Mouse (Mus musculus) hindbrain, embryonic 10.5 days (tissue): ENCODE data around the gene Gle1. TPM values are rescaled to one million over a fixed set of nuclear protein-coding genes. Genes with fewer than 3 reads are reported as not detected.
"Not testable (repeated sequence)": the region's sequence is repeated elsewhere in the genome, so short reads cannot be mapped to it uniquely, and the experiment has no call there.

Experiments used
- DNase-seq: peaks from one replicate; pipeline ENCODE4 v3.0.0-alpha.2; 2017; ENCODE audit warnings: low spot score
- H3K27ac ChIP-seq: fragments of 300-500 bp; sonication (generic); 2 replicates; pipeline ENCODE4 v1.5.1; 2016; ENCODE audit warnings: mild to moderate bottlenecking, moderate library complexity
- H3K27me3 ChIP-seq: fragments of 300-500 bp; sonication (generic); 2 replicates; pipeline ENCODE4 v1.6.1; 2016; ENCODE audit warnings: mild to moderate bottlenecking; ENCODE audit not compliant: poor library complexity, insufficient read depth, severe bottlenecking
- H3K36me3 ChIP-seq: fragments of 300-500 bp; sonication (generic); 2 replicates; pipeline ENCODE4 v1.6.1; 2016; ENCODE audit warnings: mild to moderate bottlenecking, moderate library complexity
- H3K4me1 ChIP-seq: fragments of 300-500 bp; sonication (generic); replicated peaks from 2 replicates; pipeline ENCODE4 v1.6.1; 2016; ENCODE audit warnings: mild to moderate bottlenecking
- H3K4me3 ChIP-seq: fragments of 300-500 bp; sonication (generic); 2 replicates; pipeline ENCODE4 v1.5.1; 2016; ENCODE audit warnings: mild to moderate bottlenecking, moderate library complexity
- H3K9me3 ChIP-seq: fragments of 300-500 bp; sonication (generic); 2 replicates; pipeline ENCODE4 v1.6.1; 2016; ENCODE audit warnings: mild to moderate bottlenecking, moderate library complexity
- WGBS: fragments of 180-500 bp; shearing (Covaris S2); methylation state at CpG from one replicate; pipeline ENCODE4 v1.1.7; 2016; 5-methylcytosine and 5-hydroxymethylcytosine counted together
- polyA plus RNA-seq: library from polyadenylated mRNA; unstranded; fragments of >200 nt; fragmentation: Nextera tagmentation; extraction: Ambion mirVana; gene quantifications from 2 replicates; pipeline ENCODE4 v1.2.1, GENCODE M21; 2016

The Gle1 gene
- polyA plus RNA-seq, result 73.7 and 79.2 TPM in 2 replicates

DNA sequence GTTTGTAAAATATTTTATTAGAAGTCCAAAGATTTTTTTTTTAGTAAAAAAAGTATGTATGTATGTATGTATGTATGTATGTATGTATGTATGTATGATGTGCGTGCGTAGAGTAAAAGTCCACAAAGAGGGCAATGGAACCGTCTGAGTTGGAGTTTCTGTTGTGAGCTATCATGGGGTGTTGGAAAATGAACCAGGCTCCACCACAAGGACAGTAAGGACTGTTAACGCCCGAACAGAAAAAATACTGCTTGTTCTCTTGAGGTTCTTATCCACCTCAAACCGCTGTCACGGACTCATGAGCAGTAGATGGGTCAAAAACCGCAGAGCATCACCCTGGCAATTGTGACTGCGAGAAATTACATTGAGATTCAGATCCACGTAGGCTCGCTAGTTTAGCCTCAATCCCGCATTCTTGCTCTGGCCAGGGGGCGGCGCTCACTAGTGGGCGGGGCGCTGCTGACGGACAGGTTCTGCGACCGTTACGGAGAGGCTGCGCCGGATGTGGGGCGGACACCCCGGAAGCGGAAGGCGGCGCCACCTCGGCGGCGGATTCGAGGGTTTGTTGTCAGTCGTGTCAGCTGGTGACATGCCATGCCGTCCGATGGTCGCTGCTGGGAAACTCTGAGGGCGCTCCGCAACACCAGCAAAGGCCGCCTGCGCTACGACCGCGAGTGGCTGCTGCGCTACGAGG, at the start of gene Gle1:
TSS of gene Gle1 (plus strand) at position 521 of the 694 bp plus-strand sequence.
- peak within 1 kb of the TSS; percentile 90 for H3K4me3 ChIP-seq
- peak within 1 kb of the TSS; percentile 86 for H3K27ac ChIP-seq
- no peaks in the 10 kb centered on the region for H3K9me3 ChIP-seq
- peaks cover 7% of the 10 kb centered on the region for H3K4me1 ChIP-seq
- peaks cover 50% of the 10 kb centered on the region for H3K36me3 ChIP-seq
- H3K27me3 ChIP-seq, result no peaks in the 10 kb centered on the region
- DNase-seq, result peak; percentile 97
- WGBS, result 3% methylated on average over 44 of the region's 44 CpGs

DNA sequence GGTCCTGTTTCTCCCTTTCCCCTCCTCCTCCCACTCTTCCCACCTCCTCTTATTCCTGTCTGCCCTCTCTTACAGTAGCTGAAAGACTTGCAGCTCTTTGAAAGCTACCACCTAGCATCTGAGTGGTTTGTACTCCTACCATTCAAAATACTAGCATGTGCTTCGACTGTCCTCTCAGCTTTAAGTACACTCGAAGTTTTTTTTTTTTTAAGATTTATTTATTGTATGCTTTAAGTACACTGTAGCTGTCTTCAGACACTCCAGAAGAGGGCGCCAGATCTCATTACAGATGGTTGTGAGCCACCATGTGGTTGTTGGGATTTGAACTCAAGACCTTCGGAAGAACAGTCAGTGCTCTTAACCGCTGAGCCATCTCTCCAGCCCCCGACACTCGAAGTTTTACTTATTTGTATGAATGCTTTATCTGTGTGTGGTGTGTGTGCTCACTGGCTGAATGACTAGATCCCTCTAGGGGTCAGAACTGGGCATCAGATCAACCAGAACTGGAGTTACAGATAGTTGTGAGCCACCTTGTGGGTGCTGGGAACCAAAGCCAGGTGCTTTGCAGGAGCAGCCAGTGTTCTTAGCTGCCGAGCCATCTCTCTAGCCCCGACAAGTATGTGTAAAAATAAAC, 48.5 kb upstream of the Gle1 start:
- H3K27ac ChIP-seq, H3K27me3 ChIP-seq, H3K9me3 ChIP-seq, H3K4me3 ChIP-seq, DNase-seq: not testable (repeated sequence)
- H3K4me1 ChIP-seq, result peaks cover 21% of the 10 kb centered on the region
- WGBS, result 86% methylated on average over 9 of the region's 9 CpGs
- H3K36me3 ChIP-seq, result peaks cover 14% of the 10 kb centered on the region

GRCm38 (mm10) chr2:29889066-29889944, 45.9 kb upstream of the Gle1 start, which contains the start of gene Odf2:
Gene Odf2, plus strand, starts transcription at chr2:29889221.
- peaks cover 36% of the 10 kb centered on the region for H3K36me3 ChIP-seq
- peak within 1 kb of the TSS; percentile 97 for H3K27ac ChIP-seq
- H3K4me1 ChIP-seq, result peaks cover 23% of the 10 kb centered on the region
- no peaks in the 10 kb centered on the region for H3K9me3 ChIP-seq
- H3K4me3 ChIP-seq, result peak within 1 kb of the TSS; percentile 99
- H3K27me3 ChIP-seq, result no peaks in the 10 kb centered on the region
- 1% methylated on average over 70 of the region's 70 CpGs for WGBS
- peak; percentile 100 for DNase-seq

DNA sequence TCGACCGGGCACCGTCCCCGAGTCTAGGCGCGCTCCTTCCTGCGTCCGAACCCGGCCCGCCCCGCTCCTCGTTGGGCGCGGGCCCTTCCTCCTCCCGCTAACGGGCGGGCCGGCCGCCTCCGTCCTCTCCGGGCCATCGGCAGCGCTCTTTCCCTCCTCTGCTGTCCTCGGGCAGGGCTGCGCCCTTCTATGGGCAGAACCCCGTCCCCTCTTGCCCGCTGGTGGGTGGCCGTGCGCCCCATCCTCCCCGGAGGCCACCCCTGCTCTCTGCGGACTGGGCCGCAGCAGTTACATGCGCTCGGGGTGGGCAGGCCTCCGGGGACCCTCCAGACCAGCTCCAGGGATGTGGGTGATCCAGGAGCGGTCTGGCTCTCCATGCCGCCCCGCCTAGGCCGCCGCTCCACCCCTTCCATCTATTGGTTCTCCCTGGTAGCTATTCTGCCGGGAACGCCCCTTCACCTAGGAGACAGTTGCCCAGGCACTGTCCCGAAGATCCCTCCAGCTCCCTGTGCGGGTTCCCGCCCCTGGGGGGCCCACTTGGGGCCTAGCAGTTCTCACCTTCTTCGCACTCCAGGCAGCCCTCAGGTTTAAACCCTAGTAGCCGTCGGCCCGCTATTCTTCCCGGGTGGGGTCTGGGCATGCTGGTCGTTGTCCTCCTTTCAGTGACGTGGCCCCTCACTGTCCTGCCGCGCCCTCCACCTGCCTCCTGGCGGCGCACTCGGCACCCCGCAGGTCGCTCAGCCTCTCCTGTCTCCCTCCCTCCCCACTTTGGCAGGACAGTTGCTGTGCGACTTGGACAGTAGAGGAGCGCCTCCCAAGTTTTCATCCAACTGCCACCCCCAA, 45.0 kb upstream of the Gle1 start:
- DNase-seq, result peak; percentile 93
- under 1% methylated on average over 61 of the region's 61 CpGs for WGBS
- H3K27ac ChIP-seq, result peak overlapping the region; percentile 97
- H3K27me3 ChIP-seq, result no peaks in the 10 kb centered on the region
- peaks cover 45% of the 10 kb centered on the region for H3K36me3 ChIP-seq
- peaks cover 23% of the 10 kb centered on the region for H3K4me1 ChIP-seq
- H3K4me3 ChIP-seq, result peak overlapping the region; percentile 99
- H3K9me3 ChIP-seq, result no peaks in the 10 kb centered on the region

DNA sequence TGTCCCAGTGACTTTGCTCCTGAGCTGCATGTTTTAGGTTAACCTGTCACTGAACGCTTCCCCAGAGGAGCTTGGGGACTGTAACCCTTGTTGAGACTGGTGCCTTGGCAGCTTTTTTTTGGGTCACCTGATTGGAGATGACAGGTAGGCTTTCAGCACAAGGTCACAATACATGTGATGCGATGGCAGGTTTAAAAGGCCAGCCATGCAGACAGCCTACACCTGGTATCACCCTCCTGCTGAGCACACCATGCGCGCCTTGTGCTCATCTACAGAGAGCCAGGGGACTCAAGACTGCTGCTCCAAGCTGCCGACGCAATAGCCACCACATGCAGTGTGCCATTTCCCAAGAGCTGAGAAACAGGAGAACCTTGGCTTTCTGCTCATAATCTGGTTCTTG, 43.5 kb upstream of the Gle1 start:
- Histone ChIP-seq H3K4me1 (peaks cover 23% of the 10 kb centered on the region), H3K36me3 (peaks cover 59% of the 10 kb centered on the region), H3K9me3 (no peaks in the 10 kb centered on the region), H3K4me3 (peak overlapping the region; percentile 99; the same call in 1 of the 2 replicates), H3K27me3 (no peaks in the 10 kb centered on the region), H3K27ac (no peak overlapping the region)
- DNase-seq, result no peak
- WGBS, result 94% methylated on average over 6 of the region's 6 CpGs

GRCm38 (mm10) chr2:29896071-29896470, 39.2 kb upstream of the Gle1 start:
- H3K4me1 ChIP-seq, result peaks cover 8% of the 10 kb centered on the region
- no peak for DNase-seq
- WGBS, result 95% methylated on average over 1 of the region's 1 CpGs
- H3K9me3 ChIP-seq, result no peaks in the 10 kb centered on the region
- peaks cover 97% of the 10 kb centered on the region for H3K36me3 ChIP-seq
- no peak overlapping the region for H3K27ac ChIP-seq
- no peak overlapping the region for H3K4me3 ChIP-seq
- no peaks in the 10 kb centered on the region for H3K27me3 ChIP-seq

- H3K36me3 ChIP-seq, result peaks cover 98% of the 10 kb centered on the region
- 91% methylated on average over 2 of the region's 2 CpGs for WGBS
- H3K27me3 ChIP-seq, result no peaks in the 10 kb centered on the region
- H3K27ac ChIP-seq, result no peak overlapping the region
- H3K4me1 ChIP-seq, result no peaks in the 10 kb centered on the region
- no peak overlapping the region for H3K4me3 ChIP-seq
- DNase-seq, result no peak
- no peaks in the 10 kb centered on the region for H3K9me3 ChIP-seq
These were observed 37.9 kb upstream of the Gle1 start for GRCm38 (mm10) chr2:29897366-29897765.

DNA sequence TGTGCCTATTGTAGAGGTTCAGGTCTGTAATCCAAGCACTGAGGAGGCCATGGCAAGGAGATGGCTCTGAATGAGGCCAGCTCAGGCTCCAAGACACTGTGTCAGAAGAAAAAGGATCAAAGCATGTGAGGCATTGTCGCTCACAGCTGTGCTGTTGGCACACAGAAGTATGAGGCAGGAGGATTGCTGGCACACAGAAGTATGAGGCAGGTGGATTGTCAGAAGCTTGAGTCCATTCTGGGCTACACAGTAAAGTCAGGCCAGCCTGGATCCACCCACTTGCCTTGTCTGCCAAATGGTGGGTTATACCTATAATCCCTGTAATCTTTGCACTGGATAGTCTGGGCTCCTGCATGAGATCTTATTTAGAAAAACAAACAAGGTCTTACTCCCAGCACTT, 37.1 kb upstream of the Gle1 start:
- Histone ChIP-seq H3K4me1 (no peaks in the 10 kb centered on the region), H3K9me3 (no peaks in the 10 kb centered on the region), H3K27me3 (no peaks in the 10 kb centered on the region), H3K4me3 (no peak overlapping the region), H3K27ac (no peak overlapping the region), H3K36me3 (peaks cover 98% of the 10 kb centered on the region)
- DNase-seq, result no peak
- WGBS, result 89% methylated on average over 1 of the region's 1 CpGs

- no peaks in the 10 kb centered on the region for H3K27me3 ChIP-seq
- no peak for DNase-seq
- no peaks in the 10 kb centered on the region for H3K4me1 ChIP-seq
- H3K4me3 ChIP-seq, result no peak overlapping the region
- H3K9me3 ChIP-seq, result no peaks in the 10 kb centered on the region
- H3K36me3 ChIP-seq, result peaks cover 100% of the 10 kb centered on the region
- H3K27ac ChIP-seq, result no peak overlapping the region
- WGBS, result 93% methylated on average over 10 of the region's 10 CpGs
These were observed 33.0 kb upstream of the Gle1 start for GRCm38 (mm10) chr2:29902194-29902593.

DNA sequence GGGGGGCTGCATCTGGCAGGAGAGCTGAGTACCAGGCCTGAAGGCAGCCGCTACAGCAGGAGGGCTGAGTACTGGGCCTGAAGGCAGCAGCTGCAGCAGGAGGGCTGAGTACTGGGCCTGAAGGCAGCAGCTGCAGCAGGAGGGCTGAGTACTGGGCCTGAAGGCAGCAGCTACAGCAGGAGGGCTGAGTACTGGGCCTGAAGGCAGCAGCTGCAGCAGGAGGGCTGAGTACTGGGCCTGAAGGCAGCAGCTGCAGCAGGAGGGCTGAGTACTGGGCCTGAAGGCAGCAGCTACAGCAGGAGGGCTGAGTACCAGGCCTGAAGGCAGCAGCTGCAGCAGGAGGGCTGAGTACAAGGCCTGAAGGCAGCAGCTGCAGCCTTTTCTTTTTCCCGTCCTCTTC, 27.1 kb upstream of the Gle1 start:
- H3K4me3 ChIP-seq, DNase-seq, H3K4me1 ChIP-seq, H3K27ac ChIP-seq, H3K9me3 ChIP-seq, H3K27me3 ChIP-seq: not testable (repeated sequence)
- H3K36me3 ChIP-seq, result peaks cover 95% of the 10 kb centered on the region
- WGBS, result 74% methylated on average over 2 of the region's 2 CpGs

DNA sequence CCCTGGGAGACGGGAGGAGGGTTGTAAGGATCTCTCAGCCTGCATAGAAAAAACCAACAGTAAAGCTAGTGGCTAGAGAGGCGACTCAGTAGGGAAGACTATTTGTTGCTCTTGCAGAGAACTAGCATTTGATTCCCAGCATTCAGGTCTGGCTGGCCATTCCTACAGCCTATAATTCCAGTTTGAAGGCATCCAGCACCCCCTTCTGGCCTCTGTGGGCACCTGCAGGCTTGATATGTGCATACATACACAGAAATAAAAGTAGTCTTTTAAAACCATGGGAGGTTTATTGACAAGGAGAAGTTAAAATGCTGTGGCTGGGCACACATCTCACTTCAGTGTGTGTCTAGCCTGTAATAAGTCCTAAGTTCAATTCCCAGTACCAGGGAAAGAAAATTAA, 25.2 kb upstream of the Gle1 start:
- no peak overlapping the region for H3K27ac ChIP-seq
- no peaks in the 10 kb centered on the region for H3K9me3 ChIP-seq
- H3K4me3 ChIP-seq, result no peak overlapping the region
- H3K27me3 ChIP-seq, result no peaks in the 10 kb centered on the region
- H3K36me3 ChIP-seq, result peaks cover 94% of the 10 kb centered on the region
- no peak for DNase-seq
- H3K4me1 ChIP-seq, result no peaks in the 10 kb centered on the region
- WGBS, result 82% methylated on average over 2 of the region's 2 CpGs

DNA sequence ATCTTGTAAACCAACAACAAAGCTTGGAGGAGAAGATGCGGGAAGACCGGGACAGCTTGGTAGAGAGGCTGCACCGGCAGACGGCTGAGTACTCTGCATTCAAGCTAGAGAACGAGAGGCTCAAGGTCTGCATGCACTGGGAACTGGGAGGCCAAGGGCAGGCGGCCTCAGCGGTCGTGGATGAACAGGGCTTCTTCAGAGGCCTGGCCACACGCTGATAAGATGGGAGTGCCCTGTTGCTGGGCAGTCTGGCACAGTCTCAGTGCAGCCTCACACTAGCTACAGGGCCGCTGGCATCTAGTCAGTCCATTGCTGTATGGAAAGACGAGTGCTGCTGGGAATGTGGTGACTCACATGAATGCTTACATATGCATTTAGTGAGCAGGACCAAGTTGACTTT, 17.6 kb upstream of the Gle1 start:
- Histone ChIP-seq H3K36me3 (peaks cover 96% of the 10 kb centered on the region), H3K4me1 (no peaks in the 10 kb centered on the region), H3K9me3 (no peaks in the 10 kb centered on the region), H3K4me3 (no peak overlapping the region), H3K27me3 (no peaks in the 10 kb centered on the region), H3K27ac (no peak overlapping the region)
- 92% methylated on average over 11 of the region's 11 CpGs for WGBS
- no peak for DNase-seq
